Mouse (Mus musculus) spleen, postnatal 36 days (tissue): ENCODE measurements around the gene Tmem200b.

ENCODE experiments used
- DNase-seq, 2 experiments: peaks; one replicate each; pipeline ENCODE4 v3.0.0; 2022; ENCODE audit warnings: low spot score in 2 of 2, mixed read lengths in 1 of 2

The Tmem200b gene

DNA sequence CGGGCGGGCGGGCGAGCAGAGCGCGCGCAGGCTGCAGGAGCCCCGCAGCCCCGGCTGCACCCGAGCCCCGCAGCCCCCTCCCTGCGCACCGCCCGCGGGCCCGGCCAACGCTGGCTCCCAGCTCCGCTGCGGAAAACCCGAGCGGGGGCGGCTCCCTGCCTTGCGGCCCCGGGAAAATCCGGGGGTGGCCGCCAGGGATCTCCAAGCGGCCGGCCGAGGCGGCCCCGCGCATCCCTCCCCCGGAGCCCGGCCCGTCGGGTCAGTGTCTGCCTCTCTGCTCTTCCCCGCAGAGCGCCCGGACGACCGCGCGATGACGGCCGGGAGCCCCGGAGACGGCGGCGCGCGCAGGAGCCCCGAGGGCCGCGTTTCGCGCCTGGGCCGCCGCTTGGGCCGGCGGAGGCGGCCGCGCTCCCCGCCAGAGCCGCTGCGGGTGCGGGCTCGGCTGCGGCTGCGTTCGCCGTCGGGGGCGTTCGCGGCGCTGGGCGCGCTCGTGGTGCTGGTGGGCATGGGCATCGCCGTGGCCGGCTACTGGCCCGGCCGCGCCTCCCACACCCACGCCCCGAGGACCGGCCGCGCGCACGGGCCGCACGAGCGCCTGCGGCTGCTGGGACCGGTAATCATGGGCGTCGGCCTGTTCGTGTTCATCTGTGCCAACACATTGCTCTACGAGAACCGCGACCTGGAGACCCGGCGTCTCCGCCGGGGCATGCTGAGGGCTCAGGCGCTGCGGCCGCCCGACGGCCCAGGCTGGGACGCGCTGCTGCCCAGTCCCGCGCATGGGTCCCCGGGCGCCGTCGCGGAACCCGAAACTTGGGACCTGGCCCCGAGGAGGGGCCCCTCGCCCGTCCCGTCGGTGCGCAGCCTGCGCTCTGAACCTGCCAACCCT lies at the start of gene Tmem200b:
Gene Tmem200b (plus strand): TSS at position 311 of the 886 bp plus-strand sequence.
- no peak for DNase-seq

DNA sequence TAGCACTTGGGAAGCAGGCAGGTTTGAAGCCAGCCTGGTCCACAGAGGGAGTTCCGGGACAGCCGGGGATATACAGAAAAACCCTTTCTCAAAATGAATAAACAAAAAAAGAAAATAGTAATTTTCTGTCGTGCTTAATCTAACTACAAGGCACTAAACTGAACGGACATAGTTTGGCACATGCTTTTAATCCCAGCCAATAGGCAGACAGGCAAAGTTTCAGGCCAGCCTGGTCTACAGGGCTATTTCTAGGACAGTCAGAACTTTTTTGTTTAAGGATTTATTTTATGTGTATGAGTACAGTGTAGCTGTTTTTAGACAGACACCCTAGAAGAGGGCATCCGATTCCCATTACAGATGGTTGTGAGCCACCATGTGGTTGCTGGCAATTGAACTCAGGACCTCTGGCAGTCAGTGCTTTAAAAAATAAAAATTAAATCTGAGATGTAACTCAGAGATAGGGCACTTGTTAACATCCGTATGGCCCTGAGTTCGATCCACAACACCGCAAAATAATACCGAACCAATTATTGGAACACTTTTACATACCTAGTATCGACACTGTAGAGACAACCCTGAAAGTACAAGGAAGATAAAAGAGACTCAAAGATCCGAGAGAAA lies 48.8 kb upstream of the Tmem200b start:
- DNase-seq, result no peak

DNA sequence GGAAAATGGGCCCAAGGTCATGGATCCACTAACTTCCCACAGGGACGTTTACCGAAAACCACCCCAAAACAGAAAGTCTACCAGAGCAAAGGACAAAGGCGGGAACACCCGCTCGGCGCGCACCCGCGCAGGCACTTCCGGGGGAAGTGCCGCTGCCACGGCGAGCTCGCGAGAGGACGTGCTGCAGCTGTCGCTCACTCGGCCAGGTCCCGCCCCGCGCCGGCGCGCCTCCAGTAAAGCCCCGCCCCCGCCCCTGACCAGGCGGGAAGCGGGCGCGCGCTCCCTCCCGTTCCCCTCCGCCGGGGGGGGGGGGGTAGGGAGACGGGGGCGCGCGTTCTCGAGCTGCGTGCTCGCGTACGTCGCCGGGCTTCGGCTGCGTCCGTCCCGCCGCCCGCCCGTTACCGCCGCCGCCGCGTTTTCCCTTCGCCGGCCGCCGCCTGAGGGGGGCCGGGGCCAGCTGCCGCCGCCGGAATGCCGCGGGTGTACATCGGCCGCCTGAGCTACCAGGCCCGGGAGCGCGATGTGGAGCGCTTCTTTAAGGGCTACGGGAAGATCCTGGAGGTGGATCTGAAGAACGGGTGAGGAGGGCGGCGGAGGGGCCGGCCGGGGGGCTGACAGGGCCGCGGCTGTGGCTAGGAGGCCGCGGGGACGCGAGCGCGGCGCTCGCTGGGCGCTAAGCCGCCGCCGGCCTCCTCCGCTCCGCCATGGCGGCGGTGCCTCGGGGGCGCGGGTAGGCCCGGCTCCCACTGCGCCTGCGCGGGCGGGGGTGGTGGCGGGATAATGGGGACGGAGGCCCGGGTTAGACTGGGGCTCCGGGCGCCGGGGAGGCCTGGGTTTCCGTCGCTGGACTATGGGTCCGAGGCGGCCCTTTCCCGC lies 48.0 kb upstream of the Tmem200b start, which contains the start of gene Srsf4:
Gene Srsf4 (plus strand): TSS at position 325 of the 876 bp plus-strand sequence.
- peak; percentile 94 for DNase-seq

DNA sequence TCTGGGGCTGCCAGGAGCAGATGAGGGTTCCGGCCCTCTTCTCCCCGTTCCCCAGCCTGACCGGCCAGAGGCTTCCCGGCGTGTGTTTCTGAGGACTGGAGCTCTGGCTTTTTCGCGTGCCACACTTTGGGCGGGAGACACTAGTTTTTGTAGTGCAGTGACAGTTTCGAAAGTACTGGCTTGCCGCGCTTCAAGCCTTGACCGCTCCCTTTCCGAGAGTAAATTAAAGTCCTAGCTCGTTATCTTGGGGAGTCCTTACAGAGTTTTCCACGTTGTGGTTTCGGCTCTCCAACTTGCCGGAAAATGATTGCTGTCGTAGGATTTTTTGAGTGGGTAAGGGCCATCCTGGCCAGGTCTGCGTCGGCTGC lies 47.4 kb upstream of the Tmem200b start:
- no peak for DNase-seq

DNA sequence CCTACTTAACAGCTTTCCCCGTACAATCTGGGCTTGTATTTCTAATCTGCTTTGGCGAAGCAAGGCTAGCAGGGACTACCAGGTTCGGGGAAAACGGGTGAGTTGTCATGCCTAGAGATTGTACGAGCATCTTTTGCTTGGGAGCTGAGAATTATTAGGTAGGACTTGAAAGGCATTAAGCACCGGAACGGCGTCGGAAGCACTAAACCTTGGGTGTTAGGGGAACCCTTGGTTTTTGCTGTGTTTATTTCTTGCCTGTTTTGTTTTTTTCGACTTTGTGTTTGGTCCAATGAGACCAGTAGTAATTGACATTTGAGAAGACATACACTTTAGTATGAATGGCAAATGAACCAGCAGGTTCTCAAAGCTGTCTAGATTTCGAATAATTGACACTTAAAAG lies 47.0 kb upstream of the Tmem200b start:
- no peak for DNase-seq

DNA sequence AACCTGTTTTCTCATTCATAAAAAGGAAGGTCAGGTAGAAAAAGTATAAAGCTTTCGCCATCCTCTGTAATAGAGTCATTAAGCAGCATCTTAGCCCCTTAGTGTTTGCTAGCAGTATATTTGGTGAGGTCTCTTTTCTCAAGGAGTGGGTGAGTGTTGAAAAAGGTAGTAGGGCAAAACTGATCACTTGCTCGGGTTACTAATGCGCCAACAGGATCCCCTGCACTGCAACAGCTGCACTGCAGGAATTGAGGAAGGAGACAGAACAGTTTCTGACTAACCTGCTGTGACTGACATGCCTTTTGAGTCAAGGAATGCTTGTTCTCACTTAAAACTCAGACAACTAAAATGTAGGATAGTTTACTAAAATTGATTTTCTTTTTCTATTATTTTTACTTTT lies 46.3 kb upstream of the Tmem200b start:
- DNase-seq, result no peak

DNA sequence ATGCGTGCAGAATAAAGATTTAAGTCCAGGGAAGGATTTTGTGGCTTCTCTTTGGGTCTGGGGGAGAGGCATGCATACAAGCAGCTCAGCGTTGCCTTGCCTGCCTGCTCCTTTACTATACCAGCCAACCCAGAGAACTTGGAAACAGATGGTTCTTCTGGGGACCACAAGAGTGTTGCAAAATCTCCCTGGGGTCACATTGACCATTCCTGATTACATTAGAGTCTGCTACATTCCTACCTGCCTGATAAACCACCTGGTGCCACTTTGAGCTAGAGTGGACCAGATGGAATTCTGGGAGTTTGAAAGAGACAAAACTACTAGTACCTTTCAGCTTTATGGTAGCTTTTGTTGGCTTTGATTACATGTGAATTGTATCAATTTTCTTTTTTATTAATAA lies 44.7 kb upstream of the Tmem200b start:
- no peak for DNase-seq

DNA sequence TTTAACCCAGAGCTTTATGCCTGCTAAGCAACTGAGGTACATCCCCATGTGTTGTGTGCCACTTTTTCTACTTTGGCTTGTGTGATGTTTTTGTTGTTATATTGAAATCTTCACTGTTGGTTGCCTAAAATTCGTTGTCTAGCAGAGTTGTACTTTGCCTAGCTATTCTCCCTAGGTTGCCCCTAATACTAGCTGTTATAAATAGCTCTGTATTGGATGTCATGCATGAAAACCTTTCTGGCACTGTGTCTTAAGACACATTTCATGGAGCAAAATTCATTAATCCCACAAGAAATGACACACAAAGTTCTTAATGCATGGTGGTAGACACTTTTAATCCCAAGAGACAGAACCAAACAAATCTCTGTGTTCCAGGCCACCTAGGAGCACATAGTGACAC lies 41.9 kb upstream of the Tmem200b start:
- no peak for DNase-seq

DNA sequence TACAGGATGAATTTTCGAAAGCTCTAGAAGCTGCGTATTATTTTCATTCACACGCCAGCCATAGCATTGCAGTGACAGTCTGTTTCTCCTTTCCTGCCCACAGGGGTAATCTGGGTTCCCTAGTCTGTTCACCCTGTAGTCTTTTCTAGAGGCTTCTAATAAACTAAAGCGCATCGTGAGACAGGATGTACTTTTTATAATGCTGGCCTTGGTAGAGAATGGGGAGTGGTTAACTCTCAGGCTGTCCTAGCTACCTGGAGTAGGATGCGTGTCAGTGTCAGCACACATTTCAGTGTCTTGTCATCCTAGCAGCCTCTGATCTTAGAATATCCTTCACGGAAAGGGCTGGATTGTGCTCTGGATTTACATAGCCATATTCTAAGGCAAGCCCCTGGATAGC lies 40.3 kb upstream of the Tmem200b start:
- DNase-seq, result no peak

DNA sequence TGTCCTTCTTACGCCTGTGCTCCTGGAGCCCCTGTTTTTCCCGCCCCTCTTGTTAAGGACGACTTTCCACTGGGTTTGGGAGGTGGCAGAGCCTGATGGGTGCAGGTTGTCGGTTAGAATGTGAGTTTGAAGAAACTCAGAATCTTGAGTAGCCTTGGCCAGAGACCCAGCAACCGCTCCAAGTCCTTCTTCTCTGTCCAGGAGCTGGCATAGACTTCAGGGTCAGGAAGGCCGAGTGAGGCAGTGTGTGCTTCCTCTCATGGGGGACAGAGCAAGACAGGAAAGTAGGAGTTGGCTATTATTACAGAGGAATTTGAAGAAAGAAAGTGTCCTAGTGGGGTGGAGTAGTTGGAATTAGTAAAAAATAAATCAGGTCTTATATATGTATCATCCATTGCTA lies 38.0 kb upstream of the Tmem200b start:
- no peak for DNase-seq

DNA sequence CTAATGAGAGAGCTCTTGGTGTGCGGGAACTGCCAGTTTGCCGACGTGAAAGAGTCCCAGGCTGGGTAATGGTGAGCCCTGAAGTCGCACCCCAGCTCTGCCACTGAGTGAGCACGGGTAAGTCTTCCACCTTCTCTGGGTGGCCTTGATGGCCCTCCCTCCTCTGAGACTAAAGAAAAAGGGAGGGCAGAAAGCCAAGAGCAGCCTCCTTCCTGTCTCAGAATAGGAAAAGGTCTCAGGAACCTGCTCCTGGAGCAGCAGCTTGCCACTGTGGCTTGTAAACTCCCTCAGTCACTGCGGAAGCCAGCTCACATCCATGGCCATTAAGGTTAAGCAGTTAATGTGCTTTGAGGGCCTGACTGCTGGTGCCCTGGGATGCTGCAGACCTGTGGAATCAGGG lies 36.2 kb upstream of the Tmem200b start:
- DNase-seq, result no peak

DNA sequence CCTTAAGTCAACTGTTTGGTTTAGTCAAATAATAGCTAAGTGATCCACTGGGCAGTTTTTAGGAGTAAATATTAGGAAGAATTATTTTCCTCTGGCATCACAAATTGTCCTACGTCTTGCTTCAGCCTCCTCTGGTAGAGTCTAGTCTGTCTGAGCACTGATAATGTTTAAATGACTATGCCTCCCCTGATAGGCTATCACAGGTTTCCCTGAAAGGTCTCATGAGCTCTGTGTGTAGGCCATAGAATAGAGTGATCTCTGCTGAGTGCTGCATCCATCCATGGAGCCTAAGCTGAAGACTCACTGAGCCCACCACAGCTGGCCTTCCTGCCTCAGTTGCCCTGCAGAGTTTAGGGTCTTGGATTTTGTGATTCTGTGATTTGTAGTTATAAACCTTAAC lies 33.0 kb upstream of the Tmem200b start:
- DNase-seq, result no peak

DNA sequence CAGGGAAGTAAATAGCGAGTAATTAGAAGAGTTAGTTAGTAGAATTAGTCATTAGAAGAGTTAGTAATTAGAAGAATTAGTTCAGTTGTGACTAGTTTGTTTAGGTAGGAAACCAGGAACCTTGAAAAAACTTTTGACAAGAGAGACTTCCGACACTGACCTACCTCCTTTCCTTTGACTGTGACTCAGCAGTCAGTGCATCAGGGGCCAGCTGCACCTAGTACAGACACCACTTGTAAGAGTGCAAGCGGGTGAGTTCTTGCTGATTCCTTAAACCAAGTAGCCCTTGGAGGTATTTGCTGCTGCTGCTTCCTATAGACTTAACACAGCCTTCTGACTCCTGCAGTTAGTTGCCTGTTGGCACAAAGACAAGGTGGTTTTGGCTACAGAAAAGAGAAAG lies 30.9 kb upstream of the Tmem200b start:
- no peak for DNase-seq

DNA sequence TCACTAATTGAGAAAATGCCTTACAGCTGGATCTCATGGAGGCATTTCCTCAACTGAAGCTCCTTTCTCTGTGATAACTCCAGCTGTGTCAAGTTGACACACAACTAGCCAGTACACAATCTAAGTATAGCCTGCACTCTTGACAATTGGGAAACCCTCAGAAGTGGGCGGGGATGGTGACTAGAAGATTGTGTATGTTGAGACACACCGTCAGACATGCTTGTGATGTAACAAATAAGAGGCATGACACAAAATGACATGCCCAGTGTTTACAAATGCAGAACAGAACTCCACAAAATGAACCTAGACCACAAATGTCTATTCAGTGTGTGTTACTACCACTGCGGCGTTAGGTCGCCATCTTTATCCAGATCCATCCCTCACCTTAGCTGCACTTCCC lies 24.5 kb upstream of the Tmem200b start:
- DNase-seq, result no peak

DNA sequence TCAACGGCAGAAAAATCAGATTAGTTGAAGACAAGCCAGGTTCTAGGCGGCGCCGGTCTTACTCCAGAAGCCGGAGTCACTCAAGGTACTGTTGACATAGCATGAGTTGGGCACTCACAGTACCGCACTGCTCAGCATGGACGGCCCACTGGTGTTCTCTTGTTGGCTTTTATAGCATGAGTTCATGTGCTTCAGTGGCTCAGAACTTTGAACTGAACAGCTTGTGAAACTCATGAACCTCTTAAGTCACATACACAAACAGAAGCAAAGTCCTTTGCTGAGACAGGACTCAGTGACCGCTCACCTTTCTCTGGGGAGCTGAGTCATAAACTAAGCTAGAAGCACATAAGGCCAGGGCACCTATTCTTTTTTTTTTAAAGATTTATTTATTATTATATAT lies 23.8 kb upstream of the Tmem200b start:
- DNase-seq, result no peak

DNA sequence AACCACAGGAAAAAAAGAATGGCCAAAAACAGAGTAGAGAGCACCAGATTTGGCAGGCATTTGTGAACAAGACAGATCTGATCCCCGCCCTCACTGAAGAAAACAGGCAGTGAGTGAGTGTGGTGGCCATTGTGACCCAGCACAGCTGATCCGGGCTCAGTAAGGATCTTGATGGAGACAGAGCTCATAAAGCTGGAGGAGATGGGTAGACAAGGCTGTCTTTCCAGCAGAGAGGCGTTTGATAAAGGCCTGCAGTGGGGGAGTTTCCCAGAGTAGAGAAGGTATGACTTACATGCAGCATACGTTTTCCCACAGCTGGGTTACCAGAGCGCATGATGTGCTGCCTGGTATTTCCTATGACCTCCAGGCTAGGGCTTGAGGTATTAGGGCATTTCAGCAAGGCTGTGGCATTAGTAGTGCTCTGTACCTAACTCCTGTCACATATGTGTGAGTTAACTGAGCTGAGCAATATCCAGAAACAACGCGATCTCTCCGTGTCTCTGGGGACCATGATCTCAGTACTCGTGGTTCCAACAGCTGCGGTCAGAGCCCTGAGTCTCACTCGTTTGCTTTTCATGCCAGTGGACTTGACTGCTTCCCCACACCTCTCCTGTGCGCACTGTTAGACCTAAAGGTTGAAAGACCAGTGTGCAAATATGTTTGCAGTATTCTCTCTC lies 22.9 kb upstream of the Tmem200b start:
- no peak for DNase-seq

DNA sequence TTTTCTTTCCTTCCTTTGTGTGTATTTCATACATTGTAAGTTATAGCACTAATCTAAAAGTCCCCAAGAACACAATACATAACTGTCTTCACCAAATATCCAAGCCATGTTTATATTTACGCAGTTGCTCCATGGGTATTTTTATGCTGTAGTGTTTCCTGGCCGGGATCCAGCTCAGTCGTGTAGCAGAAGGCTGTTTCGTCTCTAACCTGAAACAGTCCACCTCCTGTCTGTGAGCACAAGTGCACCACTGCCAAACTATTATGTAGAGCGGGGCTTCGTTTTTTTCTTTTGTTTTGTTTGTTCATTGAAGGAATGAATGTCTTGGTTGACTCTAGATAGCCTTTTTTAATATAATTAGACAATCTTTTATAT lies 22.4 kb upstream of the Tmem200b start:
- no peak for DNase-seq

DNA sequence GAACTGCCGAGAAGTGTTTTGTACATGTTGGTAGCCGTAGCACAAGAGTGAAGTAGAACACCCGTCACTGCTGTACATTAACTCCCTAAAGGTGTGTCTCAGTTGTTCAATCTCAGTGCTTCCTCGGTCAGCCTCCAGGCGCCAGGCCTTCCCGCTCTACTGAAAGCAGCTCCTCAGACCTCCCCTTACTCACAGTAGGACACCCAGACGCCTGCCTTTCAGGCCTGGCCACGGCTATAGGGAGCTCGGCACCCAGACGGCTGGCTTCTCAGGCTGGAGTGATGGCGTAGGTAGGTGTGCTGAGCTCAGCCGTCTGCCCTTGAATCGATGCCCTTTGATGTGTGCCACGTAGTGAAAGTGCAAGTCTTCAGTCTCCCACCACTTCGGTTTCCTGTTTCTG lies 20.5 kb upstream of the Tmem200b start:
- no peak for DNase-seq

DNA sequence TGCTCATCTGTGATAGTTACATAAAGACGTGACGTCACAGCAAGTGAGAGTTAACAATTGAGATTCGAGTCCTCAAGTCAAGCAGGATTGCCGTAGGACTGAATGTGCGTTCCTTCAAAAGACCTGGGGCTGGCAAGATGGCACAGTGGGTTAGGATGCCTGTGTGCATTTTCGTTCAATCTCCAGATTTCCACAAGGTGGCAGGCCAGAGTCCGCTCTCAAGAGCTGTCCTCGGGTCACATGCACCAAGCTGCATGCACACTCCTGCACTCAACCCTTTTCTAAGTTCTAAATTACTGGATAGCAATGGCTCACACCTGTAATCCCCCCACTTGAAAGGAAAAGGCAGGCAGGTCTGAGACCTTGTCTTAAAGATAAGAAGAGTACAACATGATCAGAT lies 17.1 kb upstream of the Tmem200b start:
- no peak for DNase-seq

DNA sequence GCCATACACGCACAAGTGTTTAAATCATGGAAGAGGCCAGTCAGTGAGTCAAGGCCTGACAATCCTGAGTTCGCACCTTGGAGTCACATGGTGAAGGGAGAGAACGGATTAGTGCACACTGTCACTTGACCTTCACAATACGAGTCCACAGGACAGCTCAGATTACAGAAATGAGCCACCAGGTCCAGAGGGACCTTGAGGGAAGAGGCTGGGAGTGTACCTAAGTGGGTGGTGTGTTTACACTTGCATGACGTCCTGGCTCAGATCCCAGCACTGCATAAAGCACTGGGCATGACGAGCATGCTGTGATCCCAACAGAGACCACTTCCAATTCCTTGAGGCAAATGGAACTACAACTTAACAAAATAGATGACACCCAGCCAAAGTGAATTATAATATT lies 15.1 kb upstream of the Tmem200b start:
- no peak for DNase-seq

DNA sequence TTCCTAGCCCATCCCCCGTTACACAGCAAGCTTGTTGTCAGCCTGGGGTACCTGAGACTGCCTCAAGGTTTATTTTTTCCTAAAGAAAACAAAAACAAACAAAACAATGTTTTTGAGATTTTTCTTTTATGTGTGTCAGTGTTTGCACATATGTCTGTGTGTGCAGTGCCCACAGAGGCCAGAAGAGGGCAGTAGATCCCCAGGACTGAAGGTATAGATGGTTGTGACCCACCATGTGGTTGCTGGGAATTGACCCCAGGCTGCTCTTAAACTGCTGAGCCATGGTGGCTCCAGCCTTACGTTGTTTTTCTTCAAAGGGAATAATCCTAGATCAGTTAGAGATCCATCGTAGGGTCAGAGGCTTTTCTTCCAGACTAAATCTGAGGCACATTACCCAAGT lies 13.7 kb upstream of the Tmem200b start:
- no peak for DNase-seq
